Mouse (Mus musculus) megakaryocyte, embryonic 14.5 days (primary cell): Measurements from ENCODE around the gene Pde4dip.

Source experiments
- FLI1 ChIP-seq: IDR thresholded peaks from 2 replicates; pipeline ENCODE4 v1.6.1; 2012; ENCODE audit warnings: low read length, inconsistent platforms, mixed read lengths
- GATA1 ChIP-seq: IDR thresholded peaks from 3 replicates; pipeline ENCODE4 v1.6.1; 2012; ENCODE audit warnings: mixed read lengths, low read length, inconsistent platforms, borderline replicate concordance

DNA sequence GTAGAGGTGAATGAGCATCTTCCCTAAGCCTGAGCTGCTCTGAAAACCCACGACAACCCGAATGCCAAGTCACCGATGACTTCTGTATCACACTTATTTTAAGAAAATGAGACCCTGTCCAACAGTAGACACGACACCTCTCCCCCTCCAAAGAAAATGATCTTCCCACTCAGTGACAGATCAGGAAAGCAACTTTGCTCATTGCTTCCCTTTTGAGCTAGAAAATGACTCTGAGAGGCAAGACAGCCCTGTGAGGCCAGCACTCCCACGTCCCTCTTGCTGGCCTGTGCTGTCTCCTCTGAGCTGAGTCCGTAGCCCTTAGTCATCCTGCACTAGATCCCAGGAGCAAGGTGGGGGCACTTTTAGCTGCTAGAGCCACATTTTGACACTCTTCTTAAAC is 155.9 kb downstream of the Pde4dip start:
- TF ChIP-seq GATA1 (no peak), FLI1 (no peak)
